Comparison of ENCODE assay signal across 20 mouse cellular contexts in the genomic region with DNA sequence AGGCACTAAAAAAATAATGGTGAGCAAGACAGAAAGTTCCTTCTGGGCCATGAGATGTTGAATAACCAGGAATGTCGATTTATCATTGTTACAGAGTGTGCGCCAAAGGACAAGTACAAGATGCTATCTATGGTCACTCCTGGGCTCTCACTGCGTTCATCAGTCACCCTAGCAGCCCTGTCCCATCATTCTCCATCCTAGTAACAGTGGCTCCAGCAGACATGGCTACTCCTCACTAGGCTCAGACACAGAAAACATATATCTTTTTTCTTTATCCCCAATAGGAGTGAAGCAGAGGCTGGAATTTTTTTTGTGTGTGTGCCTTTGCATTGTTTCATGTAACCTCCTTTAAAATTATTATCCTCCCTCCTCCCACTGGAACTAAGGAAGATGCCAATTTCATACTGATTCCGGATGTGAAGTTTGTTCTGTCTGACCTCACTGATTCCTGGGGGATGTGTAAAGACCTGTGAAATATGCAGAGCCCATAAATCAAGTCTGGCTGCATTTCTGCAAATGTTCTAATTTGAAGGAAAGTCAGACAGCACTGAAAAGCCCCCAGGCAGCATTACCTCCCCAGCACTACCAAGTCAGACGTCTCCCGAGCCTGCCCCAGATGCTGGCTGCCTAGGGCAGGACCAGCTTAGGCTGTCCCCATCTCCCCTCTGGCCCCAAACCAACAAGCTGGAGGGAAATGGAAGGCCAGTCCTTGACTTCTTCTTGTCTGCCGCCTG. TPM values are rescaled to one million over a fixed set of nuclear protein-coding genes. Genes with fewer than 3 reads are reported as not detected.
DNase-seq lines count a peak whose midpoint lies in the region; ATAC-seq lines count a peak whose summit lies in the region.
"Had no signal": no experiment of that assay in that cellular context is flagged by ENCODE, and none has a peak within 500 bp of the region (broad histone marks: within the 10 kb centered on the region; RNA-seq: fewer than 3 reads in every experiment).

No protein-coding gene starts in this region.

- H3K4me1 ChIP-seq in limb, embryonic 11.5 days (ENCODE audit: control insufficient read depth, insufficient read depth, low read length): 0 out of 2 replicates have a peak, but pooled peaks cover 2% of the 10 kb centered on the region
- peaks cover 13% of the 10 kb centered on the region; the same call in 1 of the 2 replicates for H3K4me1 ChIP-seq in limb, embryonic 10.5 days
- H3K4me1 ChIP-seq in embryonic facial prominence, embryonic 14.5 days (ENCODE audit: control insufficient read depth, insufficient read depth, low read length): no peaks in the 10 kb centered on the region
- H3K4me1 ChIP-seq in limb, embryonic 12.5 days (replicated peaks): peaks cover 5% of the 10 kb centered on the region; the same call in 1 of the 2 replicates
- H3K4me1 ChIP-seq: forebrain, embryonic 12.5 days had no signal

- DNase-seq in limb, embryonic 11.5 days (ENCODE audit: low spot score): no peak
- DNase-seq in limb, embryonic 10.5 days (ENCODE audit: low spot score): no peak
- DNase-seq in embryonic facial prominence, embryonic 14.5 days (ENCODE audit: low spot score): peak; percentile 69
- peak; percentile 42 for DNase-seq in forelimb bud, embryonic 11.5 days (ENCODE audit: low read depth, low spot score)
- DNase-seq in spleen, postnatal 4 days (ENCODE audit: low spot score in 2 of 2): no peak
- DNase-seq in left cerebral cortex, adult 9 months (ENCODE audit: low spot score in 2 of 2): no peak
- DNase-seq: adrenal gland, postnatal 14 days; cerebellum, adult 9-11 months; heart, postnatal 10 days; layer of hippocampus, postnatal 36 days; left cerebral cortex, postnatal 4 days; liver, postnatal 0 days; right cerebral cortex, postnatal 4 days had no signal

- WGBS in limb, embryonic 11.5 days: 62% methylated on average over 7 of the region's 7 CpGs
- WGBS in limb, embryonic 10.5 days: 76% methylated on average over 7 of the region's 7 CpGs
- 63% methylated on average over 7 of the region's 7 CpGs for WGBS in embryonic facial prominence, embryonic 14.5 days
- 59% methylated on average over 7 of the region's 7 CpGs for WGBS in limb, embryonic 12.5 days

- no peaks in the 10 kb centered on the region for H3K9me3 ChIP-seq in limb, embryonic 11.5 days (ENCODE audit: control insufficient read depth, low read length)
- H3K9me3 ChIP-seq in limb, embryonic 10.5 days (replicated peaks): no peaks in the 10 kb centered on the region
- no peaks in the 10 kb centered on the region for H3K9me3 ChIP-seq in embryonic facial prominence, embryonic 14.5 days (ENCODE audit: control insufficient read depth, low read length)
- no peaks in the 10 kb centered on the region for H3K9me3 ChIP-seq in limb, embryonic 12.5 days
- H3K9me3 ChIP-seq: embryonic facial prominence, embryonic 13.5 days; forebrain, embryonic 12.5 days; neural tube, embryonic 15.5 days had no signal

- H3K27ac ChIP-seq in limb, embryonic 11.5 days (replicated peaks; ENCODE audit: low read depth, low read length): no peak overlapping the region
- H3K27ac ChIP-seq in limb, embryonic 10.5 days: no peak overlapping the region
- H3K27ac ChIP-seq in embryonic facial prominence, embryonic 14.5 days (replicated peaks; ENCODE audit: low read depth, low read length): no peak overlapping the region
- H3K27ac ChIP-seq in limb, embryonic 12.5 days: no peak overlapping the region
- H3K27ac ChIP-seq: embryonic facial prominence, embryonic 13.5 days; forebrain, embryonic 12.5 days; hindbrain, embryonic 14.5 days; neural tube, embryonic 15.5 days had no signal

- H3K4me3 ChIP-seq in limb, embryonic 11.5 days (ENCODE audit: low read depth, low read length): no peak overlapping the region
- no peak overlapping the region for H3K4me3 ChIP-seq in limb, embryonic 10.5 days
- H3K4me3 ChIP-seq in embryonic facial prominence, embryonic 14.5 days (ENCODE audit: low read depth, low read length): no peak overlapping the region
- H3K4me3 ChIP-seq in limb, embryonic 12.5 days (replicated peaks): no peak overlapping the region
- H3K4me3 ChIP-seq: embryonic facial prominence, embryonic 13.5 days; forebrain, embryonic 12.5 days; neural tube, embryonic 15.5 days had no signal

- H3K27me3 ChIP-seq in limb, embryonic 11.5 days (ENCODE audit: control insufficient read depth, insufficient read depth, low read length): no peaks in the 10 kb centered on the region
- no peaks in the 10 kb centered on the region for H3K27me3 ChIP-seq in limb, embryonic 10.5 days (ENCODE audit: low read depth, poor library complexity, severe bottlenecking)
- H3K27me3 ChIP-seq in embryonic facial prominence, embryonic 14.5 days (replicated peaks; ENCODE audit: control insufficient read depth, insufficient read depth, low read length): no peaks in the 10 kb centered on the region
- no peaks in the 10 kb centered on the region for H3K27me3 ChIP-seq in limb, embryonic 12.5 days
- H3K27me3 ChIP-seq: embryonic facial prominence, embryonic 13.5 days; forebrain, embryonic 12.5 days; neural tube, embryonic 15.5 days had no signal

- H3K36me3 ChIP-seq in limb, embryonic 11.5 days (ENCODE audit: control insufficient read depth, insufficient read depth, low read length): no peaks in the 10 kb centered on the region
- H3K36me3 ChIP-seq in limb, embryonic 10.5 days: no peaks in the 10 kb centered on the region
- H3K36me3 ChIP-seq in embryonic facial prominence, embryonic 14.5 days (ENCODE audit: control insufficient read depth, insufficient read depth, low read length): no peaks in the 10 kb centered on the region
- no peaks in the 10 kb centered on the region for H3K36me3 ChIP-seq in limb, embryonic 12.5 days
- H3K36me3 ChIP-seq: forebrain, embryonic 12.5 days; neural tube, embryonic 15.5 days had no signal

- H3K9ac ChIP-seq in limb, embryonic 11.5 days (ENCODE audit: low read length): no peak overlapping the region
- H3K9ac ChIP-seq in embryonic facial prominence, embryonic 14.5 days (ENCODE audit: low read depth, low read length): no peak overlapping the region
- no peak overlapping the region for H3K9ac ChIP-seq in limb, embryonic 12.5 days (replicated peaks)
- H3K9ac ChIP-seq: embryonic facial prominence, embryonic 13.5 days; forebrain, embryonic 12.5 days; hindbrain, embryonic 14.5 days; liver, postnatal 0 days; neural tube, embryonic 15.5 days had no signal

- no peak overlapping the region for H3K4me2 ChIP-seq in limb, embryonic 11.5 days (ENCODE audit: low read depth, severe bottlenecking)
- H3K4me2 ChIP-seq in embryonic facial prominence, embryonic 14.5 days (ENCODE audit: low read depth, low read length): no peak overlapping the region
- no peak overlapping the region for H3K4me2 ChIP-seq in limb, embryonic 12.5 days
- H3K4me2 ChIP-seq: embryonic facial prominence, embryonic 13.5 days; forebrain, embryonic 12.5 days; hindbrain, embryonic 14.5 days; midbrain, embryonic 11.5 days; neural tube, embryonic 15.5 days had no signal

- ATAC-seq in limb, embryonic 11.5 days (ENCODE audit: insufficient number of reproducible peaks, low FRiP score, low TSS enrichment, low read depth): 0 out of 2 replicates have a peak, but pooled peaks have one; percentile 37
- 0 out of 2 replicates have a peak, but pooled peaks have one; percentile 18 for ATAC-seq in embryonic facial prominence, embryonic 14.5 days (ENCODE audit: low read depth)
- peak; percentile 62; the same call in 1 of the 2 replicates for ATAC-seq in limb, embryonic 12.5 days (ENCODE audit: insufficient number of reproducible peaks, insufficient read depth, low FRiP score, low TSS enrichment, low read depth)
- ATAC-seq: intestine, postnatal 0 days; liver, postnatal 0 days had no signal

RNA-seq across cellular contexts. Expression of gene Fbln5, which starts 20.5 kb away (rescaled TPM):
- polyA plus RNA-seq in limb, embryonic 11.5 days (2014; fragmentation: Nextera tagmentation; extraction: Ambion mirVana): 15.9 and 16.7 TPM in 2 replicates
- 10.5 and 16.1 TPM in 2 replicates for polyA plus RNA-seq in limb, embryonic 10.5 days (2016; fragmentation: Nextera tagmentation; extraction: Ambion mirVana)
- 143 and 156 TPM in 2 replicates for polyA plus RNA-seq in embryonic facial prominence, embryonic 14.5 days (2014; fragmentation: Nextera tagmentation; extraction: Ambion mirVana)
- polyA plus RNA-seq in limb, embryonic 12.5 days (2016; fragmentation: Nextera tagmentation; extraction: Ambion mirVana): 30.8 and 32.3 TPM in 2 replicates

Comparison
In these comparisons a context has a peak if more than half of its experiments do, and no peak if none do; other contexts are left out.
1. DNase-seq: peak in embryonic facial prominence, embryonic 14.5 days (single experiment) and forelimb bud, embryonic 11.5 days (single experiment); none in limb, embryonic 11.5 days (single experiment), limb, embryonic 10.5 days (single experiment), spleen, postnatal 4 days (0 of 2) and left cerebral cortex, adult 9 months (0 of 2).
2. Peak in every context shown above with its lines, with median percentiles within 50 percentile points of each other: ATAC-seq.